Mouse (Mus musculus) MEL (cell line): ENCODE results near the gene Efcab5. TPM values are rescaled to one million over a fixed set of nuclear protein-coding genes. Genes with fewer than 3 reads are reported as not detected.

ENCODE experiments used
- DNase-seq: peaks from one replicate; pipeline ENCODE4 v3.0.0; 2011; ENCODE audit warnings: low read depth, low spot score
- H3K27ac ChIP-seq: 2 replicates; pipeline ENCODE4 v1.5.1; 2012; ENCODE audit warnings: low read depth, mild to moderate bottlenecking, control low read depth, low read length, moderate library complexity; ENCODE audit not compliant: control insufficient read depth
- H3K27me3 ChIP-seq, 2 experiments: fragments of 150-350 bp in 1 of 2; sonication (generic) in 1 of 2; 2 replicates each; pipeline ENCODE4 v1.6.1; 2012; ENCODE audit warnings: low read length in 2 of 2, mild to moderate bottlenecking in 2 of 2, improper control_type of control experiment in 1 of 2, moderate library complexity in 1 of 2; ENCODE audit not compliant: insufficient read depth in 2 of 2, control insufficient read depth in 1 of 2
- H3K36me3 ChIP-seq, 2 experiments: 2 replicates each; pipeline ENCODE4 v1.6.1; 2012 to 2014; ENCODE audit warnings: low read length in 2 of 2, improper control_type of control experiment in 1 of 2, inconsistent platforms in 1 of 2, mild to moderate bottlenecking in 1 of 2; ENCODE audit not compliant: insufficient read depth in 2 of 2, control insufficient read depth in 1 of 2
- H3K4me1 ChIP-seq, 2 experiments: fragments of 150-350 bp in 1 of 2; sonication (generic) in 1 of 2; 2 replicates each; pipeline ENCODE4 v1.6.1; 2012; ENCODE audit warnings: low read length in 2 of 2, improper control_type of control experiment in 1 of 2, mild to moderate bottlenecking in 1 of 2; ENCODE audit not compliant: insufficient read depth in 2 of 2, control insufficient read depth in 1 of 2
- H3K4me3 ChIP-seq, 2 experiments: fragments of 150-350 bp in 1 of 2; sonication (generic) in 1 of 2; 2 replicates each; pipeline ENCODE4 v1.5.1; 2012; ENCODE audit warnings: low read depth in 2 of 2, low read length in 2 of 2, mild to moderate bottlenecking in 2 of 2, moderate library complexity in 2 of 2, control low read depth in 1 of 2, improper control_type of control experiment in 1 of 2; ENCODE audit not compliant: control insufficient read depth in 1 of 2, insufficient read depth in 1 of 2
- H3K79me2 ChIP-seq: 2 replicates; pipeline ENCODE4 v1.6.1; 2012; ENCODE audit warnings: mild to moderate bottlenecking, low read length, moderate library complexity; ENCODE audit not compliant: control insufficient read depth, poor library complexity, insufficient read depth
- H3K9ac ChIP-seq: 2 replicates; pipeline ENCODE4 v1.6.1; 2012; ENCODE audit warnings: low read depth, mild to moderate bottlenecking, control low read depth, low read length, moderate library complexity; ENCODE audit not compliant: control insufficient read depth, poor library complexity, severe bottlenecking
- H3K9me3 ChIP-seq: fragments of 150-350 bp; sonication (generic); replicated peaks from 2 replicates; pipeline ENCODE4 v1.6.1; 2012; ENCODE audit warnings: mild to moderate bottlenecking, low read length, improper control_type of control experiment, moderate library complexity; ENCODE audit not compliant: insufficient read depth
- CHD2 ChIP-seq: IDR thresholded peaks from 2 replicates; pipeline ENCODE4 v1.6.1; 2011; ENCODE audit warnings: low read length, improper control_type of control experiment
- ELF1 ChIP-seq: IDR thresholded peaks from 2 replicates; pipeline ENCODE4 v1.6.1; 2014; ENCODE audit warnings: low read depth, mild to moderate bottlenecking, inconsistent platforms, low read length, improper control_type of control experiment, moderate library complexity
- EP300 ChIP-seq, 2 experiments: IDR thresholded peaks; 2 replicates each; pipeline ENCODE4 v1.6.1; 2011; ENCODE audit warnings: improper control_type of control experiment in 2 of 2, low read length in 2 of 2, low read depth in 1 of 2, mild to moderate bottlenecking in 1 of 2
- ETS1 ChIP-seq: IDR thresholded peaks from 2 replicates; pipeline ENCODE4 v1.6.1; 2012; ENCODE audit warnings: low read depth, mild to moderate bottlenecking, inconsistent platforms, low read length, improper control_type of control experiment, moderate library complexity
- GATA1 ChIP-seq: IDR thresholded peaks from 2 replicates; pipeline ENCODE4 v1.6.1; 2011; ENCODE audit warnings: low read depth, low read length, improper control_type of control experiment
- HCFC1 ChIP-seq: IDR thresholded peaks from 2 replicates; pipeline ENCODE4 v1.6.1; 2012; ENCODE audit warnings: low read depth, mild to moderate bottlenecking, inconsistent platforms, low read length, improper control_type of control experiment, moderate library complexity
- JUND ChIP-seq: IDR thresholded peaks from 2 replicates; pipeline ENCODE4 v1.6.1; 2011; ENCODE audit warnings: low read depth, mild to moderate bottlenecking, improper control_type of control experiment, low read length
- MAZ ChIP-seq: IDR thresholded peaks from 2 replicates; pipeline ENCODE4 v1.6.1; 2012; ENCODE audit warnings: low read depth, mild to moderate bottlenecking, inconsistent platforms, low read length, improper control_type of control experiment
- MXI1 ChIP-seq: IDR thresholded peaks from 2 replicates; pipeline ENCODE4 v1.6.1; 2011; ENCODE audit warnings: mild to moderate bottlenecking, low read depth, low read length, improper control_type of control experiment
- MYB ChIP-seq: IDR thresholded peaks from 2 replicates; pipeline ENCODE4 v1.6.1; 2011; ENCODE audit warnings: mild to moderate bottlenecking, low read depth, low read length, improper control_type of control experiment
- NELFE ChIP-seq: IDR thresholded peaks from 2 replicates; pipeline ENCODE4 v1.6.1; 2011; ENCODE audit warnings: low read depth, low read length, improper control_type of control experiment
- RAD21 ChIP-seq: IDR thresholded peaks from 2 replicates; pipeline ENCODE4 v1.6.1; 2011; ENCODE audit warnings: mild to moderate bottlenecking, low read depth, low read length, improper control_type of control experiment
- RCOR1 ChIP-seq: IDR thresholded peaks from 2 replicates; pipeline ENCODE4 v1.6.1; 2012; ENCODE audit warnings: low read depth, mild to moderate bottlenecking, inconsistent platforms, low read length, improper control_type of control experiment
- SMC3 ChIP-seq: IDR thresholded peaks from 2 replicates; pipeline ENCODE4 v1.6.1; 2011; ENCODE audit warnings: low read depth, low read length, improper control_type of control experiment
- TBP ChIP-seq: IDR thresholded peaks from 2 replicates; pipeline ENCODE4 v1.8.0; 2011; ENCODE audit warnings: low read depth, low read length, improper control_type of control experiment
- TCF12 ChIP-seq: IDR thresholded peaks from 2 replicates; pipeline ENCODE4 v1.6.1; 2014; ENCODE audit warnings: low read depth, mild to moderate bottlenecking, inconsistent platforms, low read length, improper control_type of control experiment, moderate library complexity
- UBTF ChIP-seq: IDR thresholded peaks from 2 replicates; pipeline ENCODE4 v1.6.1; 2012; ENCODE audit warnings: low read depth, mild to moderate bottlenecking, inconsistent platforms, low read length, improper control_type of control experiment, moderate library complexity, borderline replicate concordance; ENCODE audit not compliant: insufficient read depth
- USF1 ChIP-seq: IDR thresholded peaks from 2 replicates; pipeline ENCODE4 v1.6.1; 2014; ENCODE audit warnings: low read depth, mild to moderate bottlenecking, inconsistent platforms, low read length, improper control_type of control experiment, moderate library complexity
- USF2 ChIP-seq, 2 experiments: IDR thresholded peaks; 2 replicates each; pipeline ENCODE4 v1.6.1; 2011 to 2012; ENCODE audit warnings: improper control_type of control experiment in 2 of 2, low read length in 2 of 2, borderline replicate concordance in 1 of 2, inconsistent platforms in 1 of 2, low read depth in 1 of 2, mild to moderate bottlenecking in 1 of 2; ENCODE audit not compliant: insufficient read depth in 1 of 2
- ZKSCAN1 ChIP-seq: IDR thresholded peaks from 2 replicates; pipeline ENCODE4 v1.6.1; 2012; ENCODE audit warnings: low read depth, mild to moderate bottlenecking, inconsistent platforms, low read length, improper control_type of control experiment, moderate library complexity
- ZMIZ1 ChIP-seq: IDR thresholded peaks from 2 replicates; pipeline ENCODE4 v1.6.1; 2012; ENCODE audit warnings: low read depth, mild to moderate bottlenecking, inconsistent platforms, low read length, improper control_type of control experiment, moderate library complexity
- ZNF384 ChIP-seq: IDR thresholded peaks from 2 replicates; pipeline ENCODE4 v1.6.1; 2012; ENCODE audit warnings: low read depth, mild to moderate bottlenecking, inconsistent platforms, low read length, improper control_type of control experiment
- polyA plus RNA-seq, 2 experiments: library from polyadenylated mRNA; stranded (reverse) in 1 of 2; unstranded in 1 of 2; fragments of >175 nt in 1 of 2; fragments of >200 nt in 1 of 2; gene quantifications; 2 replicates each; pipeline versions ENCODE4 v1.2.1 to v1.2.4; 2012; ENCODE audit warnings: low replicate concordance in 2 of 2, low read depth in 1 of 2; ENCODE audit not compliant: insufficient read length in 2 of 2, insufficient read depth in 1 of 2, missing spikeins in 1 of 2
- total RNA-seq: library from RNA; depleted of rRNA; stranded (reverse); fragments of 300-350 nt; gene quantifications from 2 replicates; pipeline ENCODE4 v1.2.3, GENCODE M21; 2012

Efcab5 gene
- total and polyA plus RNA-seq, 3 experiments, result 0.27 to 0.29 TPM; not detected in 1

GRCm38 (mm10) chr11:77160744-77161143 is 28.0 kb downstream of the Efcab5 start:
- H3K27ac ChIP-seq, result peak overlapping the region; percentile 50
- no peaks in the 10 kb centered on the region for H3K27me3 ChIP-seq
- no peaks in the 10 kb centered on the region for H3K79me2 ChIP-seq
- peaks cover 0 to 9% of the 10 kb centered on the region in 2 experiments; a peak in 2 of 4 replicates for H3K36me3 ChIP-seq
- H3K9me3 ChIP-seq, result no peaks in the 10 kb centered on the region
- H3K9ac ChIP-seq, result peak overlapping the region; percentile 28
- peaks cover 3 to 5% of the 10 kb centered on the region in 2 experiments for H3K4me1 ChIP-seq
- no peak for DNase-seq
- peak overlapping the region; percentile 36 to 40 for H3K4me3 ChIP-seq
- TF ChIP-seq ZMIZ1 (no peak), HCFC1 (no peak), MYB (no peak), CHD2 (no peak), TBP (no peak), GATA1 (peak; percentile 41; the same call in 1 of the 2 replicates), MXI1 (peak; percentile 31; the same call in 1 of the 2 replicates), UBTF (no peak), ETS1 (peak; percentile 62; the same call in 1 of the 2 replicates), NELFE (no peak), JUND (no peak), ZNF384 (no peak), RCOR1 (no peak), USF2 (IDR thresholded peaks at IDR 0.05; ENCODE audit: borderline replicate concordance in 1 of 2, insufficient read depth in 1 of 2, low read depth in 1 of 2, low read length in 2 of 2) (no peak), ZKSCAN1 (no peak), MAZ (no peak), USF1 (no peak), SMC3 (no peak), TCF12 (peak; percentile 81), ELF1 (no peak), RAD21 (no peak), EP300 (IDR thresholded peaks at IDR 0.05; ENCODE audit: low read depth in 1 of 2, low read length in 2 of 2) (peak in 1 of 2 experiments; percentile 38; a peak in 2 of 4 replicates)
